Mouse (Mus musculus) lung, embryonic 14.5 days (tissue): ENCODE results near the gene Efna3. TPM values are rescaled to one million over a fixed set of nuclear protein-coding genes. Genes with fewer than 3 reads are reported as not detected.

ENCODE experiments used
- ATAC-seq: fragments of 200-750 bp; cut with Nextera tagmentation; 2 replicates; pipeline ENCODE4 v1.8.0; 2017; ENCODE audit warnings: mild to moderate bottlenecking, moderate TSS enrichment, moderate library complexity; ENCODE audit not compliant: insufficient read depth
- DNase-seq: peaks from one replicate; pipeline ENCODE4 v3.0.0-alpha.2; 2015
- H3K27ac ChIP-seq: fragments of 300-500 bp; sonication (generic); 2 replicates; pipeline ENCODE4 v1.5.1; 2014; ENCODE audit warnings: low read depth, mild to moderate bottlenecking, moderate library complexity
- H3K27me3 ChIP-seq: fragments of 300-500 bp; sonication (generic); 2 replicates; pipeline ENCODE4 v1.6.1; 2014; ENCODE audit warnings: low read length, control low read depth; ENCODE audit not compliant: insufficient read depth
- H3K36me3 ChIP-seq: fragments of 300-500 bp; sonication (generic); 2 replicates; pipeline ENCODE4 v1.6.1; 2014; ENCODE audit warnings: control low read depth; ENCODE audit not compliant: insufficient read depth
- H3K4me1 ChIP-seq: fragments of 300-500 bp; sonication (generic); 2 replicates; pipeline ENCODE4 v1.6.1; 2014; ENCODE audit warnings: antibody characterized with exemption, control low read depth; ENCODE audit not compliant: insufficient read depth
- H3K4me2 ChIP-seq: fragments of 300-500 bp; sonication (generic); 2 replicates; pipeline ENCODE4 v1.6.1; 2014; ENCODE audit warnings: mild to moderate bottlenecking
- H3K4me3 ChIP-seq: fragments of 300-500 bp; sonication (generic); 2 replicates; pipeline ENCODE4 v1.5.1; 2014; ENCODE audit warnings: low read depth, low read length
- H3K9ac ChIP-seq: fragments of 300-500 bp; sonication (generic); 2 replicates; pipeline ENCODE4 v1.6.1; 2014
- H3K9me3 ChIP-seq: fragments of 300-500 bp; sonication (generic); 2 replicates; pipeline ENCODE4 v1.6.1; 2016; ENCODE audit warnings: low read depth, low read length, control low read depth
- CTCF ChIP-seq: IDR thresholded peaks from 2 replicates; pipeline ENCODE4 v1.5.1; 2016; ENCODE audit warnings: antibody characterized with exemption, low read depth
- WGBS: fragments of 180-500 bp; shearing (Covaris S2); extraction: QIAGEN DNeasy Blood & Tissue Kit; methylation state at CpG from one replicate; pipeline ENCODE4 v1.1.7; 2014; 5-methylcytosine and 5-hydroxymethylcytosine counted together
- polyA plus RNA-seq: library from polyadenylated mRNA; unstranded; fragments of >200 nt; fragmentation: Nextera tagmentation; extraction: Ambion mirVana; gene quantifications from 2 replicates; pipeline ENCODE4 v1.2.1, GENCODE M21; 2014

The Efna3 gene
- polyA plus RNA-seq, 1 experiment from 2014 or later, result 4.7 TPM

DNA sequence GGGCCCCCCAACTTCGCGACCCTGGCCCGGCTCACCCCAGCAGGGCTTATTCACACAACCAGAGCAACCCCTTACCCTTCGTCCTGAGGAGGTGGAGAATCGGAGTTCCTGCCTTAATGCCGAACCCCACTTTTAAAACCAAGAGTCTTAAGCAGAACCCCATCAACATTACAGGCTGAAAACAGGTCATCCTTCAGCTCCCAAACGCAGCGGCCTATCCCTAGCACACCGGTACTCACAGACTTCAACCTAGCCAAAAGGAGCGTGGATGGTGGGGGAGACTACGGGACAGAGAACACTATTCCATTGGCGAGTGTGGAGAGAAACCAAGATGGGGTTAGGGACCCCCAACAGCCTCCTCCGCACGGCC is 649 bp downstream of the Efna3 start:
- no peak for TF ChIP-seq CTCF
- no peak for DNase-seq
- Histone ChIP-seq H3K27ac (no peak overlapping the region), H3K36me3 (no peaks in the 10 kb centered on the region), H3K4me1 (peaks cover 25% of the 10 kb centered on the region), H3K27me3 (peaks cover 55% of the 10 kb centered on the region), H3K9me3 (no peaks in the 10 kb centered on the region), H3K4me3 (peak overlapping the region; percentile 61), H3K9ac (peak overlapping the region; percentile 56), H3K4me2 (peak overlapping the region; percentile 98)
- ATAC-seq, result peak; percentile 4; the same call in 1 of the 2 replicates
- WGBS, result 2% methylated on average over 14 of the region's 14 CpGs

DNA sequence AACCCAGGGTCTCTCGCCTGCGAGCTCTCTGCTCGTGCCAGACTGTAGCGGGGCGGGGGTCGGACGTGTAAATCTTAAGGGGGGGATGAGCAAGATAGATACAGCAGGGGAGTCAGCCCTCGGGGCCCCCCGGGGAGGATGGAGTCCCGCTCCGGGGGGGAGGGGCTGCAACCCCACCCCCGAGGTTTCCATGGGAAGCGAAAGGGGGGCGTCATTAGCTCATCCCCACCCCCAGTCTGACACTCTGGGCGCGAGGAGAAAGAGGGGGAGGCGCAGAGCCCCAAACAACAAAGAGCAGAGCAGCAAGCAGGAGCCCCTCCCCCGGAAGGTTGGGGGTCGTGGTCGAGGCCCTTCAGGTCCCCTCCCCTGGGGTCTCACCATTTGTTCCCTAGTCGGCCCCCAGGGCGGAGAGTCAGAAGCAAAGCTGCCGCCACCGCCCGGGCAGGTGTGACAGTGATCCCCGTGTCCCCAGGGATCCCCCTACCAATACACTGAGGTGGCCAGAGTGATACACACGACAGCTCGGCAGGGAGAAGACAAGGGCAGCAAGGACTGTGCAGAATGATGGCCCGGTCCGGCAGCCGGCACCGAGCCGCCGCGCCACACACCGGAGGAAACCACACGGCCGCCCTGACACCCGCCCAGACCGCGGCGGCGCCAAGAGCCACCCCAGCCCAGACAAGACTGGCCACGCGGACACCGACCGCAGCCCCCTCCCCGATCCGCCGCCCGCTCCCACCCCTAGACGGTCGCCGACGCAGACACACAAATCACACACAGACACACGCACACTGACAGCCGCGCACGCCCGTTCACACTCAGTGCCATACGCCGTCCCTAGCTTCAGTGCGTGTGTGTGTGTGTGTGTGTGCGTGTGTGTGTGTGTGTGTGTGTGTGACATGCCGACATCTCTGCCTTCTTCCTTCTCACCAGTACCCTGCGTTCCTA is 1.3 kb downstream of the Efna3 start:
- Histone ChIP-seq H3K4me3 (peak overlapping the region; percentile 61), H3K27ac (no peak overlapping the region), H3K9ac (peak overlapping the region; percentile 56), H3K4me2 (peak overlapping the region; percentile 98), H3K9me3 (no peaks in the 10 kb centered on the region), H3K36me3 (no peaks in the 10 kb centered on the region), H3K4me1 (peaks cover 26% of the 10 kb centered on the region), H3K27me3 (peaks cover 55% of the 10 kb centered on the region)
- under 1% methylated on average over 66 of the region's 66 CpGs for WGBS
- peak; percentile 20; the same call in 1 of the 2 replicates for ATAC-seq
- no peak for DNase-seq
- TF ChIP-seq CTCF, result no peak

GRCm38 (mm10) chr3:89320581-89321182 is 2.1 kb downstream of the Efna3 start:
- WGBS, result 1% methylated on average over 41 of the region's 41 CpGs
- Histone ChIP-seq H3K9me3 (no peaks in the 10 kb centered on the region), H3K27ac (no peak overlapping the region), H3K4me2 (peak overlapping the region; percentile 98), H3K27me3 (peaks cover 55% of the 10 kb centered on the region), H3K36me3 (no peaks in the 10 kb centered on the region), H3K4me1 (peaks cover 30% of the 10 kb centered on the region), H3K4me3 (peak overlapping the region; percentile 61), H3K9ac (peak overlapping the region; percentile 41)
- TF ChIP-seq CTCF, result no peak
- ATAC-seq, result no peak
- peak; percentile 60 for DNase-seq

- Histone ChIP-seq H3K4me3 (peak overlapping the region; percentile 61), H3K9me3 (no peaks in the 10 kb centered on the region), H3K4me2 (peak overlapping the region; percentile 98), H3K36me3 (no peaks in the 10 kb centered on the region), H3K27me3 (peaks cover 55% of the 10 kb centered on the region), H3K27ac (no peak overlapping the region), H3K9ac (peak overlapping the region; percentile 29), H3K4me1 (peaks cover 37% of the 10 kb centered on the region)
- DNase-seq (peak; percentile 54), ATAC-seq (no peak)
- TF ChIP-seq CTCF, result no peak
- WGBS, result 1% methylated on average over 58 of the region's 58 CpGs
These were observed 3.0 kb downstream of the Efna3 start for GRCm38 (mm10) chr3:89319591-89320350.

GRCm38 (mm10) chr3:89318971-89319590 is 3.7 kb downstream of the Efna3 start:
- no peaks in the 10 kb centered on the region for H3K36me3 ChIP-seq
- no peak for DNase-seq
- H3K9ac ChIP-seq, result peak overlapping the region; percentile 29
- H3K4me2 ChIP-seq, result peak overlapping the region; percentile 98
- H3K9me3 ChIP-seq, result no peaks in the 10 kb centered on the region
- peak overlapping the region; percentile 61 for H3K4me3 ChIP-seq
- TF ChIP-seq CTCF, result no peak
- H3K4me1 ChIP-seq, result peaks cover 37% of the 10 kb centered on the region
- 13% methylated on average over 21 of the region's 21 CpGs for WGBS
- H3K27ac ChIP-seq, result no peak overlapping the region
- H3K27me3 ChIP-seq, result peaks cover 55% of the 10 kb centered on the region
- no peak for ATAC-seq

- Histone ChIP-seq H3K27me3 (peaks cover 55% of the 10 kb centered on the region), H3K4me3 (no peak overlapping the region), H3K9ac (no peak overlapping the region), H3K4me2 (no peak overlapping the region), H3K9me3 (no peaks in the 10 kb centered on the region), H3K36me3 (no peaks in the 10 kb centered on the region), H3K4me1 (peaks cover 37% of the 10 kb centered on the region), H3K27ac (no peak overlapping the region)
- ATAC-seq, result no peak
- DNase-seq, result no peak
- TF ChIP-seq CTCF, result no peak
- WGBS, result 75% methylated on average over 8 of the region's 8 CpGs
These were observed 4.4 kb downstream of the Efna3 start for GRCm38 (mm10) chr3:89318316-89318715.
